Mouse (Mus musculus): ENCODE data around the gene Trp53i11.

DNA sequence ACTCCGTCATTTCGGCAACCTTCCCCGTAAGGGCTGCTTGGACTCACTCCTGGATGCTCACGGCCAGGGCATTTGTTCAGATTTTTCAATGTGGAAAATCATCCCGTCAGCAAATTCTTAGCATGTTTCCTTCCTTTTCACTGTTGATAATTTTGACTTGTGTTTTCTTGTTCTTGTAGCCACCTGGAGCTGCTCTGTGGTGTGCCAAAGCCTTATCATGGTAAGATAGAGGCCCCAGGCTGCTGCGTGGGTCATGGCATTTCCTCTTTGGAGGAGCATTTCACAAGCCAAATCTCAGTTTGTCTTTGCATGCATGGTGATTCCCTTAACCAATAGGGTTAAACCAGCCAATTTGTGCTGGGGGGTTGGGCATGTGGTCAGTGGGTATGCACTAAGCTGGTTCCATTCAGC lies 35.2 kb upstream of the Trp53i11 start:
- TF ChIP-seq CTCF (IDR thresholded peaks at IDR 0.05; ENCODE audit: borderline replicate concordance, extremely low read depth, insufficient read depth, insufficient read length), result no peak
- no peak for TF ChIP-seq POLR2A (IDR thresholded peaks at IDR 0.05; ENCODE audit: borderline replicate concordance, extremely low read depth, insufficient read depth, insufficient read length, poor library complexity, severe bottlenecking)
